ENCODE assay signal across 29 mouse cellular contexts in genomic region chr10:62823431-62823830, GRCm38 (mm10). TPM values are rescaled to one million over a fixed set of nuclear protein-coding genes. Genes with fewer than 3 reads are reported as not detected.
DNase-seq lines count a peak whose midpoint lies in the region; ATAC-seq lines count a peak whose summit lies in the region.
"Had no signal": no experiment of that assay in that cellular context is flagged by ENCODE, and none has a peak within 500 bp of the region (broad histone marks: within the 10 kb centered on the region; RNA-seq: fewer than 3 reads in every experiment).

No protein-coding gene starts in this region.

- no peak overlapping the region for H3K4me3 ChIP-seq in kidney, embryonic 14.5 days (ENCODE audit: low read length)
- no peak overlapping the region for H3K4me3 ChIP-seq in kidney, embryonic 16.5 days (ENCODE audit: low read length)
- H3K4me3 ChIP-seq: embryonic facial prominence, embryonic 10.5 days; embryonic facial prominence, embryonic 13.5 days; erythroblast, embryonic 14.5 days; forebrain, embryonic 12.5 days; forebrain, embryonic 15.5 days; heart, embryonic 12.5 days; heart, embryonic 15.5 days; hindbrain, embryonic 10.5 days; hindbrain, embryonic 13.5 days had no signal

- no peak for ATAC-seq in kidney, embryonic 14.5 days (ENCODE audit: low FRiP score, low TSS enrichment)
- ATAC-seq in kidney, embryonic 16.5 days (ENCODE audit: low FRiP score, low TSS enrichment) = no peak
- ATAC-seq: forebrain, embryonic 15.5 days; hindbrain, embryonic 16.5 days; Patski had no signal

- no peak overlapping the region for H3K27ac ChIP-seq in kidney, embryonic 14.5 days (ENCODE audit: low read depth, low read length)
- H3K27ac ChIP-seq in kidney, embryonic 16.5 days (ENCODE audit: low read length) = no peak overlapping the region
- H3K27ac ChIP-seq: embryonic facial prominence, embryonic 10.5 days; embryonic facial prominence, embryonic 13.5 days; forebrain, embryonic 12.5 days; forebrain, embryonic 15.5 days; heart, embryonic 15.5 days; hindbrain, embryonic 10.5 days; hindbrain, embryonic 13.5 days had no signal

- H3K9me3 ChIP-seq in kidney, embryonic 14.5 days (ENCODE audit: control insufficient read depth, low read length) = no peaks in the 10 kb centered on the region
- H3K9me3 ChIP-seq in kidney, embryonic 16.5 days (ENCODE audit: low read length) = no peaks in the 10 kb centered on the region
- H3K9me3 ChIP-seq: embryonic facial prominence, embryonic 10.5 days; embryonic facial prominence, embryonic 13.5 days; forebrain, embryonic 12.5 days; forebrain, embryonic 15.5 days; G1E; heart, embryonic 12.5 days; heart, embryonic 15.5 days; hindbrain, embryonic 10.5 days; hindbrain, embryonic 13.5 days had no signal

- DNase-seq in kidney, adult 18-20 months = peak; percentile 28
- peak; percentile 57 for DNase-seq in kidney, adult 9 months
- DNase-seq in kidney, postnatal 36 days = peak; percentile 41 to 48
- no peak for DNase-seq in right cerebral cortex, postnatal 4 days
- DNase-seq: adrenal gland, postnatal 10 days; adrenal gland, postnatal 36 days; B cell, adult 2 months; cerebellum, adult 18-20 months; cerebellum, adult 9-10 months; cerebellum, postnatal 25 days; gastrocnemius, postnatal 25 days; heart, adult 18-20 months; heart, postnatal 10 days; heart, postnatal 36 days had no signal

- no peak overlapping the region for H3K4me2 ChIP-seq in kidney, embryonic 14.5 days (replicated peaks; ENCODE audit: low read depth, low read length)
- H3K4me2 ChIP-seq in kidney, embryonic 16.5 days (replicated peaks; ENCODE audit: low read depth, low read length) = no peak overlapping the region
- H3K4me2 ChIP-seq: embryonic facial prominence, embryonic 13.5 days; forebrain, embryonic 12.5 days; forebrain, embryonic 15.5 days; heart, embryonic 12.5 days; heart, embryonic 15.5 days; hindbrain, embryonic 13.5 days had no signal

- 79% methylated on average over 4 of the region's 4 CpGs for WGBS in kidney, embryonic 14.5 days
- WGBS in kidney, embryonic 16.5 days = 67% methylated on average over 4 of the region's 4 CpGs

- no peaks in the 10 kb centered on the region for H3K27me3 ChIP-seq in kidney, embryonic 14.5 days (ENCODE audit: control insufficient read depth, insufficient read depth, low read length)
- H3K27me3 ChIP-seq in kidney, embryonic 16.5 days (ENCODE audit: insufficient read depth, low read length) = no peaks in the 10 kb centered on the region
- H3K27me3 ChIP-seq: CH12.LX; embryonic facial prominence, embryonic 13.5 days; forebrain, embryonic 12.5 days; forebrain, embryonic 15.5 days; heart, embryonic 12.5 days; heart, embryonic 15.5 days; hindbrain, embryonic 13.5 days; Patski had no signal

- H3K4me1 ChIP-seq in kidney, embryonic 14.5 days (ENCODE audit: control insufficient read depth, insufficient read depth, low read length) = no peaks in the 10 kb centered on the region
- no peaks in the 10 kb centered on the region for H3K4me1 ChIP-seq in kidney, embryonic 16.5 days (ENCODE audit: insufficient read depth, low read length)
- H3K4me1 ChIP-seq: forebrain, embryonic 12.5 days; forebrain, embryonic 15.5 days; heart, embryonic 12.5 days; heart, embryonic 15.5 days; hindbrain, embryonic 10.5 days; hindbrain, embryonic 13.5 days had no signal

- no peak overlapping the region for H3K9ac ChIP-seq in kidney, embryonic 14.5 days (ENCODE audit: low read depth, low read length)
- H3K9ac ChIP-seq in kidney, embryonic 16.5 days (replicated peaks; ENCODE audit: low read length) = no peak overlapping the region
- H3K9ac ChIP-seq: embryonic facial prominence, embryonic 13.5 days; forebrain, embryonic 12.5 days; forebrain, embryonic 15.5 days; heart, embryonic 12.5 days; heart, embryonic 15.5 days; hindbrain, embryonic 13.5 days had no signal

- H3K36me3 ChIP-seq in kidney, embryonic 14.5 days (ENCODE audit: control insufficient read depth, insufficient read depth, low read length) = peaks cover 32% of the 10 kb centered on the region
- peaks cover 23% of the 10 kb centered on the region for H3K36me3 ChIP-seq in kidney, embryonic 16.5 days (ENCODE audit: insufficient read depth, low read length)
- H3K36me3 ChIP-seq: G1E had no signal

RNA-seq across cellular contexts. Expression of gene Ccar1, which starts 31.3 kb away (rescaled TPM):
- 121 and 178 TPM in 2 replicates for polyA plus RNA-seq in kidney, embryonic 14.5 days (2014; fragmentation: Nextera tagmentation; extraction: Ambion mirVana)
- polyA plus RNA-seq in kidney, embryonic 16.5 days (2015; fragmentation: Nextera tagmentation; extraction: Ambion mirVana) = 148 and 149 TPM in 2 replicates
